Mouse (Mus musculus) right cerebral cortex, postnatal 4 days (tissue): ENCODE measurements at regions not wholly inside any gene's neighbourhood (a gene's known extent, or its start where the extent isn't known, plus 50 kb on each side); places are given as distances from the start of the nearest gene placed in this dataset.

Experiments used
- DNase-seq: peaks from one replicate; pipeline ENCODE4 v3.0.0-alpha.2; 2022

GRCm38 (mm10) chr9:102449366-102449765 lies 56.2 kb upstream of the Ky start:
- DNase-seq: no peak

- no peak for DNase-seq
Observed at GRCm38 (mm10) chr9:102446066-102446465, 59.5 kb upstream of the Ky start.

- no peak for DNase-seq
Observed at GRCm38 (mm10) chr9:102442198-102442842, 63.2 kb upstream of the Ky start.

- DNase-seq: no peak
Observed at GRCm38 (mm10) chr9:102437641-102438040, 67.9 kb upstream of the Ky start.

GRCm38 (mm10) chr9:102436378-102436777 lies 69.2 kb upstream of the Ky start:
- DNase-seq: peak; percentile 30

- DNase-seq: no peak
Observed at GRCm38 (mm10) chr9:102428031-102428430, 73.5 kb upstream of the Ephb1 start.

GRCm38 (mm10) chr9:102424672-102425345 lies 70.3 kb upstream of the Ephb1 start:
- DNase-seq: no peak

GRCm38 (mm10) chr9:102423919-102424671 lies 69.6 kb upstream of the Ephb1 start:
- peak; percentile 42 for DNase-seq

- DNase-seq: no peak
Observed at GRCm38 (mm10) chr9:102423465-102423918, 69.0 kb upstream of the Ephb1 start.

- DNase-seq: no peak
Observed at GRCm38 (mm10) chr9:102421826-102422225, 67.3 kb upstream of the Ephb1 start.

- DNase-seq: no peak
Observed at GRCm38 (mm10) chr9:102420196-102420595, 65.7 kb upstream of the Ephb1 start.

- no peak for DNase-seq
Observed at GRCm38 (mm10) chr9:102413631-102414030, 59.1 kb upstream of the Ephb1 start.

- no peak for DNase-seq
Observed at GRCm38 (mm10) chr9:102410666-102411065, 56.2 kb upstream of the Ephb1 start.

GRCm38 (mm10) chr9:102406017-102406416 lies 51.5 kb upstream of the Ephb1 start:
- DNase-seq: no peak
